Mouse (Mus musculus): ENCODE results near the gene Nuak1. TPM values are rescaled to one million over a fixed set of nuclear protein-coding genes. Genes with fewer than 3 reads are reported as not detected.

Gene Nuak1
- polyA plus RNA-seq, 1 experiment, result 25.9 TPM

DNA sequence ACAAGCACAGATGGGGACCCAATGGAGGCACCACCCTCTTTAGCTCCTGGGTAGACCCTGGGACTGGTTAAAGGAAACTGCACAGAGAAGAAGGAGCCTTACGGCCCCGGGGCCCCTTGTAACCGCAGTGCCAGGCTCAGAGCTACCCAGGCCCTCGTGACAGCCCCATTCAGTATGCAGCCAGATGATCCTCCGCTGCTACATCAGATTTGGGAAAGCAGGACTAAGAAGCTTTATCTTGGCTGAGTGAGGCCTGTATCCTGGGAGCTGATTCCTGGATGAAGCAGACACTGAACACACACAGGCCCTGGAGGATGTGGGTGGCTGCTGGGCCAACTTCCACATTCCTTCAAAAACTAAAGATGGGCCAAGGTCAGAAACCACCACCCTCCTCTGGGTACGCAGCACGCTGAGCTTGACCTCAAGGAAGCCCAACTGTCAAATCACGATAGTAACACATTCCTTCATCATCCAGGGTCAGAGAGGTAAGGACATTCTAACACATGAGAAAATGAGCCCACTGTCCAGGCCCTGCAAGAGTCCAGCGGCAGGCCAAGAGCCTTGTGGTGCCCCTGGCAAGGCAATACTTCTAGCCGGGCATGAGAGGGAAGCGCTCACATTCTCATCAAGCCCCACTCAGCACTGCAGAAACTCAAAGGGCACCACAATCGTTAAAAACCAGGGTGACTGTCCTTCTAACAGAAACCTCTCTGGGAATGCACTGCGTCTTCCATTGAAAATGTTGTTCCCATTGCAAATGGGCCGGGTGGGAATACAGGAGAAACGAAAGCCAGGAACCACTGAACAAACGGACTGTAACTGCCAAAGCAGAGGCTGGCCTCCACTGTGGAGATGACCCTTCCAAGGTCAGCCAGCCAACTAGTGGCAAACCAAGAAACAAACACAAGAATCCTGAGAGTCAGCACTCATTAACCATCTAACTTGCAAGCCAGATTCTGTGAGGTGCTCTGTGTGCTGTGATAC, 29.0 kb downstream of the Nuak1 start:
- Histone ChIP-seq H3K4me1 (ENCODE audit: control insufficient read depth, insufficient read depth, low read length) (no peaks in the 10 kb centered on the region), H3K27me3 (ENCODE audit: control insufficient read depth, insufficient read depth, low read length, poor library complexity, severe bottlenecking) (no peaks in the 10 kb centered on the region), H3K36me3 (ENCODE audit: control insufficient read depth, insufficient read depth, low read length, poor library complexity, severe bottlenecking) (no peaks in the 10 kb centered on the region), H3K9me3 (replicated peaks; ENCODE audit: control insufficient read depth, insufficient read depth, low read length, poor library complexity, severe bottlenecking) (no peaks in the 10 kb centered on the region), H3K9ac (ENCODE audit: low read depth, poor library complexity, severe bottlenecking) (no peak overlapping the region), H3K4me3 (ENCODE audit: low read depth, low read length) (no peak overlapping the region), H3K27ac (ENCODE audit: insufficient read depth, low read length) (no peak overlapping the region)
- no peak for TF ChIP-seq CTCF (IDR thresholded peaks at IDR 0.05; ENCODE audit: low read depth, low read length)
- TF ChIP-seq EP300 (IDR thresholded peaks at IDR 0.05; ENCODE audit: insufficient read depth, low read depth, low read length), result no peak
- TF ChIP-seq POLR2A (IDR thresholded peaks at IDR 0.05; ENCODE audit: insufficient read depth, low read length), result no peak

DNA sequence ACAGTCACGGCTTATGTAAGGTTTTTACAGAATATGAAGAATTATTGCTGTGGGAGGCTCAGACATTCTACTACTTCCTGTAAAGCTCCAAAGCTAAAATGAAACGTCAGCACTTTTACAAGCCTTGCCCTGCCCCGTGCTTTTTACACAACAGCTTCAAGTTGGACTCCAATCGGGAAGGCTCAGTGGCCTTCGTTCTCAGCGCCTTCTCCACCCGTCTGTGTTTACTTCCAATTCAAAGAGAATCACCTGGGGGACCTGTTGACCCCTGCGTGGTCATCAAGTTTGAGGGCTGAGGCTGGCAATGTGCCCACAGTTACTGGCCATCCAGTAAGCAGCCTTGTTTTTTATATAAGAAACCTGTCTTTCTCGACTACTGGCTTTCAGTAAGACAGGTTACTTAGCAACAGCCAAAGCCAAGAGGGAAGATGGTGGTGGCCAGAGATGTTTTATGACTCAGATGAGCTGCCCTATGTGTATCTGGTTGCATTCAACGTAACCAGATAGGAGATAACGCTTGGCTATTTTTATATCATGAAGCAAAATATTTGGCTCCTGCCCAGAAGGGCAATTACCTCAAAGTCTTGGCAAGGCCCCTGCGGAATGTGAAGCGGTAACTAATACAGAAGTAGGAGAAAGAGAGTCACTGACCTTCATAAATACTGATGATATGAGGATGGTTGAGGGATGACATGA, 31.3 kb downstream of the Nuak1 start:
- TF ChIP-seq CTCF (IDR thresholded peaks at IDR 0.05; ENCODE audit: low read depth, low read length) (no peak), POLR2A (IDR thresholded peaks at IDR 0.05; ENCODE audit: insufficient read depth, low read length) (no peak), EP300 (IDR thresholded peaks at IDR 0.05; ENCODE audit: insufficient read depth, low read depth, low read length) (no peak)
- Histone ChIP-seq H3K4me1 (ENCODE audit: control insufficient read depth, insufficient read depth, low read length) (no peaks in the 10 kb centered on the region), H3K36me3 (ENCODE audit: control insufficient read depth, insufficient read depth, low read length, poor library complexity, severe bottlenecking) (no peaks in the 10 kb centered on the region)

GRCm38 (mm10) chr10:84405135-84405776, 35.1 kb downstream of the Nuak1 start:
- H3K27ac ChIP-seq (ENCODE audit: insufficient read depth, low read length), result no peak overlapping the region
- no peak overlapping the region for H3K4me3 ChIP-seq (ENCODE audit: low read depth, low read length)
- TF ChIP-seq EP300 (IDR thresholded peaks at IDR 0.05; ENCODE audit: insufficient read depth, low read depth, low read length) (no peak), POLR2A (IDR thresholded peaks at IDR 0.05; ENCODE audit: insufficient read depth, low read length) (no peak), CTCF (IDR thresholded peaks at IDR 0.05; ENCODE audit: low read depth, low read length) (no peak)
- no peaks in the 10 kb centered on the region for H3K4me1 ChIP-seq (ENCODE audit: control insufficient read depth, insufficient read depth, low read length)
- no peak overlapping the region for H3K9ac ChIP-seq (ENCODE audit: low read depth, poor library complexity, severe bottlenecking)
- H3K27me3 ChIP-seq (ENCODE audit: control insufficient read depth, insufficient read depth, low read length, poor library complexity, severe bottlenecking), result no peaks in the 10 kb centered on the region
- H3K36me3 ChIP-seq (ENCODE audit: control insufficient read depth, insufficient read depth, low read length, poor library complexity, severe bottlenecking), result no peaks in the 10 kb centered on the region
- no peaks in the 10 kb centered on the region for H3K9me3 ChIP-seq (replicated peaks; ENCODE audit: control insufficient read depth, insufficient read depth, low read length, poor library complexity, severe bottlenecking)

More for the DNA sequence above, 31.3 kb downstream of the Nuak1 start:
- no peaks in the 10 kb centered on the region for H3K27me3 ChIP-seq (ENCODE audit: control insufficient read depth, insufficient read depth, low read length, poor library complexity, severe bottlenecking)
- H3K4me3 ChIP-seq (ENCODE audit: low read depth, low read length), result no peak overlapping the region
- H3K9me3 ChIP-seq (replicated peaks; ENCODE audit: control insufficient read depth, insufficient read depth, low read length, poor library complexity, severe bottlenecking), result no peaks in the 10 kb centered on the region
- H3K9ac ChIP-seq (ENCODE audit: low read depth, poor library complexity, severe bottlenecking), result no peak overlapping the region
- H3K27ac ChIP-seq (ENCODE audit: insufficient read depth, low read length), result no peak overlapping the region

DNA sequence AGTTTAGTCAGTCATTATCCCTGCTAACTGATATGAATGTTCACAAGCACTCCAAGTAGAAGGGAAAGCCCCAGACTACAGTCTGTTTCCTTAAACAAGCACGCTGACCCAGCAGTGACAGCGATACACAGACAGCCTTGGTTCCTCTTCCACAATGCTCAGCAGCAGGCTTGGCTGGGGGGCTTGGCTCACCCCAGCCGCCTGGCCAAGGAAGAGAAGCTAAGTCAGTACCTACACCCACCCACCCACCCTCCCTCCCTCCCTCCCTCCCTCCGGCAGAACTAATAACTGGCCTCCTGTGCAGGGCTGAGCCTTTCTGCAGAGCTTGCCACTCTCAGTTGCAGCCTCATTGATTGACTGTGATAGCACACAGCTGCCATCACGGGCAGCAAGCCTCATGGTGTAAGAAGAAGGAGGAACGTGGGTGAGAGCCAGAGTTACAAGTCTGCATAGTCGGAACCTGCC, 38.5 kb downstream of the Nuak1 start:
- no peaks in the 10 kb centered on the region for H3K4me1 ChIP-seq (ENCODE audit: control insufficient read depth, insufficient read depth, low read length)
- H3K9ac ChIP-seq (ENCODE audit: low read depth, poor library complexity, severe bottlenecking), result no peak overlapping the region
- H3K9me3 ChIP-seq (replicated peaks; ENCODE audit: control insufficient read depth, insufficient read depth, low read length, poor library complexity, severe bottlenecking), result no peaks in the 10 kb centered on the region
- H3K4me3 ChIP-seq (ENCODE audit: low read depth, low read length), result no peak overlapping the region
- no peak for TF ChIP-seq EP300 (IDR thresholded peaks at IDR 0.05; ENCODE audit: insufficient read depth, low read depth, low read length)
- no peak for TF ChIP-seq CTCF (IDR thresholded peaks at IDR 0.05; ENCODE audit: low read depth, low read length)
- no peak for TF ChIP-seq POLR2A (IDR thresholded peaks at IDR 0.05; ENCODE audit: insufficient read depth, low read length)
- no peak overlapping the region for H3K27ac ChIP-seq (ENCODE audit: insufficient read depth, low read length)
- H3K36me3 ChIP-seq (ENCODE audit: control insufficient read depth, insufficient read depth, low read length, poor library complexity, severe bottlenecking), result no peaks in the 10 kb centered on the region
- no peaks in the 10 kb centered on the region for H3K27me3 ChIP-seq (ENCODE audit: control insufficient read depth, insufficient read depth, low read length, poor library complexity, severe bottlenecking)

DNA sequence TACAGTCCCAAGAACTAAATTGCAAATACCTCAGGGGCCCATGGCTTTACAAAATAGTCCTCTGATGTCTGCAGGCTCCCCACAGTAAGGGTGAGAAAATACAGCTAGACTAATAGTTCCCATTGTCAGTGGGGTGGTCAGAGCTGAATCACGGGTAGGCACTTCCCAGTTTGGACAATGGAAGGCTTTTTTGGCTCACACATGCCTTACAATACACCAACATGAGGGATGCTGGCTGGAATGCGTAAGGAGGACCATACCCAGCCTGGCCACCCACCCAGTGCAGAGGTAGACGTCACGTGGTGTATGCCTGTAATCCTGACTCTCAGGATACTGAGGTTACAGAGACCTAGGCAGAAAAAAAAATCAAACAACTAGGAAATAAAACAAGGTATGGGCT, 39.2 kb downstream of the Nuak1 start:
- Histone ChIP-seq H3K9ac (ENCODE audit: low read depth, poor library complexity, severe bottlenecking) (no peak overlapping the region), H3K36me3 (ENCODE audit: control insufficient read depth, insufficient read depth, low read length, poor library complexity, severe bottlenecking) (no peaks in the 10 kb centered on the region), H3K27ac (ENCODE audit: insufficient read depth, low read length) (no peak overlapping the region), H3K9me3 (replicated peaks; ENCODE audit: control insufficient read depth, insufficient read depth, low read length, poor library complexity, severe bottlenecking) (no peaks in the 10 kb centered on the region), H3K4me3 (ENCODE audit: low read depth, low read length) (no peak overlapping the region), H3K4me1 (ENCODE audit: control insufficient read depth, insufficient read depth, low read length) (no peaks in the 10 kb centered on the region), H3K27me3 (ENCODE audit: control insufficient read depth, insufficient read depth, low read length, poor library complexity, severe bottlenecking) (no peaks in the 10 kb centered on the region)
- TF ChIP-seq POLR2A (IDR thresholded peaks at IDR 0.05; ENCODE audit: insufficient read depth, low read length) (no peak), CTCF (IDR thresholded peaks at IDR 0.05; ENCODE audit: low read depth, low read length) (no peak), EP300 (IDR thresholded peaks at IDR 0.05; ENCODE audit: insufficient read depth, low read depth, low read length) (no peak)

Data from ES-Bruce4 (cell line).